Comparison of ENCODE assay signal across 13 mouse cellular contexts in the genomic region with DNA sequence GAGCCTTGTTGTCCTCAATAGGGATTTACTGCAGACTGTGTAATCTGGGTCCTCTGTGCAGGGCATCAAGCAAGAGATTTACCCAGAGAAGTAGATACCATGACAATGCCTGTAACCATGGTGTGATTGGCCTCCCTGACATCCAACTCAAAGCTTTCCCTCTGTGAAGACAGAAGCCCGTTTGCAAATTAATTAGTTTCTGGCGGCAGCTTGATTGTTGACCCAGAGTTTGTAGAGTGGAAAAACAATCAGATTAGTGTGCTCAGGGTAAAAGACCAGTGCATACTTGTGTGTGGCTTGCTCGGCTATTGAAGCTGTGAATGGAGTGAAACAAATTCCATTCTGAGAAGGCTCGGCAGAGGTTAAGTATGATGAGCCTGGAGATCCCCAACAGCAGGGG.
DNase-seq lines count a peak whose midpoint lies in the region; ATAC-seq lines count a peak whose summit lies in the region.
"Had no signal": no experiment of that assay in that cellular context is flagged by ENCODE, and none has a peak within 500 bp of the region (broad histone marks: within the 10 kb centered on the region; RNA-seq: fewer than 3 reads in every experiment).

No protein-coding gene starts in this region.

- H3K27me3 ChIP-seq in kidney, embryonic 16.5 days (ENCODE audit: insufficient read depth, low read length): no peaks in the 10 kb centered on the region
- peaks cover 18% of the 10 kb centered on the region for H3K27me3 ChIP-seq in hindbrain, embryonic 14.5 days (ENCODE audit: control insufficient read depth, insufficient read depth, low read length)
- H3K27me3 ChIP-seq in neural tube, embryonic 13.5 days: peaks cover 42% of the 10 kb centered on the region
- H3K27me3 ChIP-seq: stomach, embryonic 15.5 days had no signal

- ATAC-seq in kidney, embryonic 16.5 days (ENCODE audit: low FRiP score, low TSS enrichment): peak; percentile 85
- ATAC-seq in hindbrain, embryonic 14.5 days (ENCODE audit: low FRiP score): peak; percentile 93
- peak; percentile 94 for ATAC-seq in neural tube, embryonic 13.5 days (ENCODE audit: low read depth)

- peaks cover 4% of the 10 kb centered on the region; the same call in 1 of the 2 replicates for H3K4me1 ChIP-seq in kidney, embryonic 16.5 days (ENCODE audit: insufficient read depth, low read length)
- 0 out of 2 replicates have a peak, but pooled peaks cover 3% of the 10 kb centered on the region for H3K4me1 ChIP-seq in hindbrain, embryonic 14.5 days (replicated peaks; ENCODE audit: control insufficient read depth, insufficient read depth, low read length)
- H3K4me1 ChIP-seq in neural tube, embryonic 13.5 days (replicated peaks): peaks cover 3% of the 10 kb centered on the region; the same call in 1 of the 2 replicates
- H3K4me1 ChIP-seq: stomach, embryonic 15.5 days had no signal

- no peak overlapping the region for H3K4me2 ChIP-seq in kidney, embryonic 16.5 days (replicated peaks; ENCODE audit: low read depth, low read length)
- H3K4me2 ChIP-seq in hindbrain, embryonic 14.5 days (replicated peaks): no peak overlapping the region
- H3K4me2 ChIP-seq in neural tube, embryonic 13.5 days: no peak overlapping the region
- H3K4me2 ChIP-seq: stomach, embryonic 15.5 days had no signal

- 26% methylated on average over 4 of the region's 4 CpGs for WGBS in kidney, embryonic 16.5 days
- WGBS in hindbrain, embryonic 14.5 days: 3% methylated on average over 4 of the region's 4 CpGs
- 7% methylated on average over 4 of the region's 4 CpGs for WGBS in neural tube, embryonic 13.5 days

- H3K27ac ChIP-seq in kidney, embryonic 16.5 days (ENCODE audit: low read length): no peak overlapping the region
- no peak overlapping the region for H3K27ac ChIP-seq in hindbrain, embryonic 14.5 days
- H3K27ac ChIP-seq in neural tube, embryonic 13.5 days (replicated peaks): no peak overlapping the region
- H3K27ac ChIP-seq: heart, embryonic 10.5 days; liver, embryonic 14.5 days; stomach, embryonic 15.5 days had no signal

- no peak for DNase-seq in kidney, adult 8-10 months
- peak; percentile 65 for DNase-seq in embryo, embryonic 11 days
- peak; percentile 70 for DNase-seq in hindbrain, embryonic 14.5 days (ENCODE audit: low spot score)
- DNase-seq in thymus, postnatal 0 days (ENCODE audit: low spot score): no peak
- no peak for DNase-seq in adrenal gland, postnatal 25 days
- no peak for DNase-seq in right cerebral cortex, postnatal 36 days (ENCODE audit: low spot score in 2 of 2)
- DNase-seq: adrenal gland, postnatal 14 days; kidney, postnatal 25 days had no signal

- no peaks in the 10 kb centered on the region for H3K9me3 ChIP-seq in kidney, embryonic 16.5 days (ENCODE audit: low read length)
- no peaks in the 10 kb centered on the region for H3K9me3 ChIP-seq in hindbrain, embryonic 14.5 days (ENCODE audit: control insufficient read depth, low read length)
- no peaks in the 10 kb centered on the region for H3K9me3 ChIP-seq in neural tube, embryonic 13.5 days
- H3K9me3 ChIP-seq: heart, embryonic 10.5 days; stomach, embryonic 15.5 days had no signal

- no peaks in the 10 kb centered on the region for H3K36me3 ChIP-seq in kidney, embryonic 16.5 days (ENCODE audit: insufficient read depth, low read length)
- no peaks in the 10 kb centered on the region for H3K36me3 ChIP-seq in hindbrain, embryonic 14.5 days (replicated peaks; ENCODE audit: control insufficient read depth, insufficient read depth)
- no peaks in the 10 kb centered on the region for H3K36me3 ChIP-seq in neural tube, embryonic 13.5 days
- H3K36me3 ChIP-seq: heart, embryonic 10.5 days; stomach, embryonic 15.5 days had no signal

- H3K4me3 ChIP-seq in kidney, embryonic 16.5 days (ENCODE audit: low read length): no peak overlapping the region
- H3K4me3 ChIP-seq in hindbrain, embryonic 14.5 days (replicated peaks; ENCODE audit: low read length): no peak overlapping the region
- no peak overlapping the region for H3K4me3 ChIP-seq in neural tube, embryonic 13.5 days
- H3K4me3 ChIP-seq: heart, embryonic 10.5 days; stomach, embryonic 15.5 days had no signal

- H3K9ac ChIP-seq in kidney, embryonic 16.5 days (replicated peaks; ENCODE audit: low read length): no peak overlapping the region
- no peak overlapping the region for H3K9ac ChIP-seq in hindbrain, embryonic 14.5 days
- no peak overlapping the region for H3K9ac ChIP-seq in neural tube, embryonic 13.5 days
- H3K9ac ChIP-seq: liver, embryonic 14.5 days; stomach, embryonic 15.5 days had no signal

Comparison
In these comparisons a context has a peak if more than half of its experiments do, and no peak if none do; other contexts are left out.
1. DNase-seq: peak in embryo, embryonic 11 days (single experiment) and hindbrain, embryonic 14.5 days (single experiment); none in kidney, adult 8-10 months (0 of 2), thymus, postnatal 0 days (single experiment), adrenal gland, postnatal 25 days (single experiment) and right cerebral cortex, postnatal 36 days (0 of 2).
2. Peak in every context shown above with its lines, with median percentiles within 50 percentile points of each other: ATAC-seq.